Mouse (Mus musculus): Measurements from ENCODE around the gene Npsr1.

Gene Npsr1

DNA sequence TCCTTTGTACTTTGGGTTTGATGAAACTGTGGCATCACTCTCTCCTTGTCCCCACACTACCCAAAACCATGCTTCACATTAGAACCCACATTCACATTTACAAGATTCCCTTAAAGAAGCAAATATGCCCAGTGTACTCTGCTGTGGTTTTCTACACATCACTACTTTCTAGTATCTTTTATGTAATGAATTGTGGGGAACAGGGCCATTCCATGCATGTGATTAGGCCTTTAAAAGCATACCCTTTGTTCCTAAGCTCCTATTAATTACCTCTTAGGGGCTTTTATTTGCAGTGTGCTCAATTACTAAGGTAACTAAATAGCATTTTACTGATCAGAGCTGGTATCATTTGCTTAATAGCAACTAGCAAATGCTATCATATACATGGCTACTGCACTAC, 149.8 kb downstream of the Npsr1 start:
- DNase-seq (ENCODE audit: low read depth), result no peak

DNA sequence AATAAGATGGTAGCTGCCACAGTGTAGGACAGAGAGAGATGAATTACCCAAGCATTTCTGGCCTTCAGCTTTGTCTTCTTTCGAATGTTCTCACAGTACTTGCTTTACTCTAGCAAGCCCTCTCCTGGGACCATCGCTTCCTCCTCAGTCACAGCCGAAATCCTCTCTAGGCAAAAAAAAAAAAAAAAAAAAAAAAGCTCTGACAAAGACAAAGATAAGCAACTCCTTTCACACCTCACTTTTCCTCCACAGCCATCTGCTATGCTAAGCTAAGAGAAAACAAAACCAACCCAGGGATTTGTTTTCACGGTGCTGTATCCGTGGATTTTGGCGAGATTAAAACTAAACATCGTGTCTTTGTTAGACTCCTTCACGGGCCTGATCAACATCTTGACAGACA, 156.4 kb downstream of the Npsr1 start:
- no peak for DNase-seq (ENCODE audit: low read depth)

DNA sequence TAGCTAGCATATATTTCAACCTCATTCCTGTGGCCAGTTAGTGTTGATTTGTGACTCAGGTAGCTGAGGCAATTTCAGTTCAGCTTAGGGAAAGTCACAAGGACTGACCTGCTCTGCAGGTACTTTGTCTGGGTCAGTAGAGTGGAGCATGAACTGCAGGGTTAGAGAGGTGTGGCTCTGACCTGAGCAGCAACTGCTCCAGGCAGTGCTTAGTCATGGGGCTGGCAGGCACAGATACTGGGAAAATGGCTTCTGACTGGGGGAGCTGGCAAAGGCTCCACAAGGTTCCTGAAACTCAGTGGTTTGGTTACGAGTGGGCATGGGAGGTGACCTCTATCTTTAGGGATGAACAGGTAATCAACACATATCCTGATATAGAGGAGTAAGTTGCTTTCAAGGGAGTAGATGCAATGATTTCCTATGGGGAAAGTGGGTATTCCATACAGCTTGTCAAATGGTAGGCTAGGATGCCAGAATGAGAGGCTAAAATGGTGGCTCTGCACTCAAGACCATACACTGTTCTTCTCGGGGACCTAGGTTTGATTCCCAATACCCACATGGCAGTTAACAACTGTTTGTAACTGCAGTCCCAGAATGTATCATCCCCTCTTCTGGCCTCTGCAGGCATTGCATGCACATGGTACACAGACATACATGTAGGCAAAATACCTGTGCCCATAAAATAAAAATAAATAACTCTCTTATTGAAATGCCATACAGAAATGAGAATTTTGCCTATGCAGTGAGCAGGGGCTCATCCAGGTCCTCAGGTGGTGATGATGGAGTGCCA, 182.9 kb downstream of the Npsr1 start:
- DNase-seq (ENCODE audit: low read depth), result no peak

DNA sequence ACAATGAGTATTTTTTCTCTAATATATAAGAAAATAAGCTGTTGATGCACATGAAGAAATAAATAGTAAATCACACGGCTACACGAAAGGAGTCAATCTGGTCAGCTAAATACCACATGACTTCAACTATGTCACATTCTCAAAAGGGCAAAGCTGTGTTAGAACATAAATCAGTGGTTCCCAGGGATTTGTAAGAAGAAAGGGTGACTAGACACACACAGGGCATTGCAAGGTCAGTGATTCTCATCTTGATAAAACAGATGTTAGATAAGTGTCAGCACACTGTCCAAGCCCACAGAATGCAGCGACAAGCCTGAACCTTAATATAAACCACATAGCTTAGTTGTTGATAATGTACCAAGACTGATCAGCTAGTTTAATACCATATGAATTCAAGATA, 184.8 kb downstream of the Npsr1 start:
- no peak for DNase-seq (ENCODE audit: low read depth)

DNA sequence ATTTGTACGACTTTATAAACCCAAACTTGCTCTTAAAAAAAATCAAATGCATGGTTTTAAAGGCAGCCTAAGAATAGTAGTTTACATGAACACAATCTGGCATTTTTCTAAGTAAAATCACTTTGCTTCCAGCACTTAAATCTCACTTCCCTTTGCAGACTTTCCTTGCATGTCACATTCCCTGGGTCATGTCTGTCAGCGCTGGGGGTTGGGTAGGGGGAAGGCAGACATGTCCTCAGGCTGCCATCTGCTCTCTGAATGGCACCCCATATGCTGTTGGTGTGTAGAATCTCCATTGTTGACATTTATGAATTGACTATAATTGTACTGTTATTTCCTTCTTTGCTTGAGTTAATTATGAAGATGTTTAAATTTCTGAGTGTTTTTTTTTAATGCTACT, 185.3 kb downstream of the Npsr1 start:
- DNase-seq (ENCODE audit: low read depth), result no peak

DNA sequence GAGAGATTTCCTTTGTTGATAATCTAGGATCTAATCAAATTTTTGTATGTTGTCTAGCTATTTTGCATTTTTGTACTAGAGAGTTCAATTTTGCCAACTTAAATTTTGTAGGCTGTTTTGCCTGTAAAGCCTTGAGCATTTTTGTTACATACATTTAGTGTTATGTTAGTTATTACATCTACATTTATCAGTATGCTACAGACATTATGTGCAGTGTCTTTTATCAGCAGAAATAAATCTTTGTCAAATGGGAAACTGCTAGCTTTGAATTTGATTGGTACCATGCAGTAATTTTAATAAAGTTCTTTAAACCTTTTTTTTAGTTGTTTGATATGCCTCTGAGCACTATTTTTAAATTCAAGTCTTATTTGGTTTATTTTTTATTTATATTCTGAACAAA, 185.7 kb downstream of the Npsr1 start:
- no peak for DNase-seq (ENCODE audit: low read depth)

DNA sequence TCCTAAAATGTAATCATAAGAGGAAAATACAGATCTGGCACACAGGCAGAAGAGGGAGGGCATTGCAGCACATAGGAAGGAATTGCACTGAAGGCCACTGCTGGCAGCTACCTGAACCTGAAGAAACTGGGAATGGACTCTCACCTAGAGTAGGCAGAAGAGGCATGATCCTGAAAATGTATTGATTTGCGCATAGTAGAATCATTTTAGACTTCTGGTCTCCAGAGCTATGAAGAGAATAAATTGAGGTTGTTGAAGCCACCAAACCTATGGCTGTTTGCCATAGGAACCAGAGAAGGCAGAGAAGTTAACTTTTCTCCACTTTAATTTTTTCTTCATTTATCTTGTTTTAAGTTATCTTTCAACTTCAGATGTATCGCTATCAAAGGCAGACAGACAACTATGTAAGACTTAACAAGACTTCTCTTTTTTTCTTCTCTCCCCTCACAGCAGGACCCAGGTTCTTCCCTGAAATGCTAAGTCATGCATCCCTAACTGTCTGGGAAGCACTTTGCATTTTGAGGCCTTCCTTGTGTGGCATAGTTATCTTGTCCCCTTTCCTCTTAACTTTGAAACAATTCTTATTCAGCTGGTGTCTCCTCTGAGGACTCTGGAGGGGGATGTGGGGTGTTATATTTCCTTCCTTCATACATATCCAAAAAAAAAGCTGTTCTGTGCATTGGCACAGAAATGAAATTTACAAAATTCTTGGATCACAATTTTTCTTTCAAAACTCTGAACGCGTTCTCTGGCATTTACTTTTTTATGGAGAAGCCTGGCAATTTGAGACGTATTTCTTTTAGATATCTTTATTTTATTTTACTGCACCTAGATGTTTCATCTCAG, 186.7 kb downstream of the Npsr1 start:
- DNase-seq (ENCODE audit: low read depth), result no peak

DNA sequence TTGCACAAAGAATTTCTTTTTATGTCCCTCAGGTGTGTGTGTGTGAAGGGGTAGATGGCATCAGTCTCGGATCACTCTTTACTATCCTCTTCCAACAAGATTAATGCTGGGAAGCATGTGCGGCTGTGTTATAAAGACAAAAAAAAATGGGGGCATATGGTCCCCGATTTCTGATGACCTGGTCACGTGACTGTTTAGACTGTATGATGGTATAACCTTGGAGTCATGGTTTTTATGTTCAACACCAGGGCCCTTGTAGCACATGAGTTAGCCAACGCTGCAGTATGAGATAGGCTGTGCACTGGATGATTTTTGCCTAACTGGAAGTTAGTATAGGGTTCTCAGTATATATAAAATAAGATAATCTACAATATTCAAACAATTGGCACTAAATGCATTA, 187.6 kb downstream of the Npsr1 start:
- no peak for DNase-seq (ENCODE audit: low read depth)

DNA sequence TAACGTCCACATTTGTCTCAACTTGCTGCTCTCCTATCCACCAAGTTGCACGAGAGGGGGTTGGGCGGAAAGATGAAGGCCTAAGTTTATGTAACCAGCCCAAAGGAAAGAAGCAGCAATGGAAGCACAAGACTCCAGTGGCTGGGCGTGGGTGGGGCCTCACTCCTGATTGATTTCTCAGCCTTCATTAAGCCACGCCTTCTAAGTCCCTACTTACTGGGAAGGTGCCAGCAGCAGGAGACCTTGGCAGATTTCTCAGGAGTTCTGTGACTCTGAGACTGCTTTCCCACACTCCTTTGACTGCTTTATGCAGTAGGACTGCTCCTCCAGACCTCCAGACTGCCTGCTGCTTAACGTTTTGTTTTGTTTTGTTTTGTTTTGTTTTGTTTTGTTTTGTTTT, 193.6 kb downstream of the Npsr1 start:
- no peak for DNase-seq (ENCODE audit: low read depth)

DNA sequence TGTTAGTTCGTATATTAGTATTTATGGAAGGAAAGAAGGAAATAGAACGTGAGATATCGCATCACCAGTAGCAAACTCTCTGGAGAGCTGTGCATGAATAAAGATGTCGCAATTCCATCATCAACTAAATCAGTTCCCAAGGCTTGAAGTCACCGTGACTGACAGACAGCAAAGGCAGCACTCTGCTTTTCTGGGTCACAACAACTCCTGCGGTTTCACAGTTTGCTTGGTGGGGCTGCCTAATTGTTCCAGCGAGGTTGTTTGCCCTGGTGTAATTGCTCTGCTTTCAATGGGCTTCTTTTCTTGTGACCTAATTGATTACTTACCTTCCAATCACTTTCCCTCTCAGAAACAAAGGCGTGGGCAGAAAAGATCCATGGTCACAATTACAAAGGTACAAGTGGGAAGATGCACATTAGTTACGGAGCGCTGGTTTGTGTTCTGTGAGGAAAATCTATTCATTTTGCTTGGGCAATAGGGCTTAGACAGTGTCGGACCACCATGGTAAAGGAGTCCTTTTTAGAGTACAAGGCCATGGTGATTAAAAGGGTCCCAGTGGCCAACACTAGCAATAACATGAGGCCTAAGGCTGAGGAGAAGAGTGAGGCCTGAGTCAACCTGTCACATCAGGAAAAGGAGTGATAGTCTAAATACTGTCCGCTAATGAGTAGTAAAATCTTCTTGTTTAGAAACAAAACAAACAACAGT, 195.6 kb downstream of the Npsr1 start:
- DNase-seq (ENCODE audit: low read depth), result no peak

DNA sequence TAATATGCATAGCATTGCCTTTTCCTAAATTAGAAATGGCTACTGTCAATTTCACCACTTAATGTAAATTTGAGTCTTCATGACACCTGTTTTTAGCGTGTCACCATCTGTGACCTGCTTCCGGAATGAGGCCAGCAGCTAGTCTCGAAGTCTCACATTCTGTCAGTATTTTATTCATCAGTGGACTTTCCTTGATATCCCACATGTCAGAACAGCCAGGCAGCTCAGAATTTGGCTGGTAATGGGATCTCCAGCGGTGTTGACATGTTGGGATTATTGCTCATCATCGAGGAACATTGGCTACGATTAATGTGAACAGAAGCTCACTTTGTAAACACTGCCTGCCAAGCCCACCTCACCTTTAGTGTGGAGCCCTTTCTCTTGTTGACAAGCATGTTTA, 205.1 kb downstream of the Npsr1 start:
- no peak for DNase-seq (ENCODE audit: low read depth)

DNA sequence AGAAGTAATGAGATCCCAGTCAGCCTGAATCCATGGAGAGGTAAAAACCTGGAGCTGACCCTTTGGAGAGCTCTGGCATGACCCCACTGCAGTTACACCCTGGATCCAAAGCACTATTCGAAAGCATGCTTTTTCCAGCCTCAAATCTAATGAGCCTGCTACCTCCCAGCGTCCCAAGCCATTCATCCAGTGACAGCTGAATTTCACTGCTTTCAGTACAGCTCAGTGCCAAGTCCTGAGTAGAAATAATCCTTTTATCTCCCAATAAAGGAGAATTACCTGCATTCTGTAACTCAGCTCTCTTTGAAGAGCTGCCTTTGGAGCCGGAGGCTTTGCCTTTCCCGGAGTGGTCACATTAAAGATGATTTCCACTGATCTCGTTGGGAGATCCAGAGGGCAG, 209.2 kb downstream of the Npsr1 start:
- no peak for DNase-seq (ENCODE audit: low read depth)

DNA sequence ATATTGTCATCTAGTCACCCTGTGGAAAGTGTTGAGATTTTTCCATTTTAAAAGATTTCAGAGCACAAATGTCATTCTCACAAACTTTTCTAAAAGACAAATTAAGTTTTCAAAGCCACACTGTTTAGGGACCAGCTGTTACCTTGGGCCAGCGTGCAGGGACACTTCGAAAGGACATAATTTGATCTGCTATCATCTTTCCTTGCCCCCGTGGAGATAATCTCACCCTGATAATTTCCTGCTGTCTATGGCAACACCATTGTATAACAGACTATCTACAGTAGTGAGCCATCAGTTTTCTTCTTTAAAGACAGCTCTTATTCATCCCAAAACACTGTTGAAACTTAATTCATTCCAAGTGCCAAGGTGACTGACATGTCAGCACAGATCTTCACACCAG, 209.6 kb downstream of the Npsr1 start:
- no peak for DNase-seq (ENCODE audit: low read depth)

DNA sequence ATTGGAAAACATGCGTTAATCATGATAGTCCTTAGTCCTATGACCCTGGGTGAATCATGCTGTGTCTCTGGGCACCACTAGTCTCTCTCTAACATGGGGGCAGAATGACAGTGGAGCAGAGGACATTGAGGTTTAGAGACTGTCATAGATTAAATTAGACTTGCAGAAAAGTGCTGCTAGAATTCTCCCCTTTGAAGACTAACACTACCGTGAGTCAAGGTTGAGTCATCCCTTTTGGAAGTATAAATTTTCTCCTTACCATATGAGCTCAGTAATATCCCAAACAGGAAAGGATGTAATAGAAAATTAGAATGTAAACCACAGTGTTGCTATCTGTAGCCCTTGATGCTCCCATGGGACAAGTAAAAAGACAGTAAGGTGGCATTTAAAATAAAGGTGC, 218.0 kb downstream of the Npsr1 start:
- DNase-seq (ENCODE audit: low read depth), result no peak

DNA sequence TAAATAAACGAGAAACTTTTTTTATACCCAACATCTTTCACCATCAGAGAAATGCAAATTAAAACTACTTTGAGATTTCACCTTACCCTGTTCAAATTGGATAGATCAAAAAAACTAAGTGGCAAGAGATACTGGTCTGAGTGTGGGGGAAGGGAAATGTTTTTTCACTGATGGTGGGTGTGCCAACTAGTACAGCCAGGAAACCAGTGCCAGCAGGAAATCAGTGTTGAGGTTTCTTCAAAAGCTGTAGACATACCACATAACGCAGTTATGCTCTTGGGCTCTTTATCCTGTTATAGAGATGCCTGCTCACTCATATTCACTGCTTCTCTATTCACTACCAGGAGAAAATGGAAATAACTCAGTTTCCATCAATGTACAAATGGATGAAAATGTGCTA, 233.9 kb downstream of the Npsr1 start:
- DNase-seq (ENCODE audit: low read depth), result no peak

DNA sequence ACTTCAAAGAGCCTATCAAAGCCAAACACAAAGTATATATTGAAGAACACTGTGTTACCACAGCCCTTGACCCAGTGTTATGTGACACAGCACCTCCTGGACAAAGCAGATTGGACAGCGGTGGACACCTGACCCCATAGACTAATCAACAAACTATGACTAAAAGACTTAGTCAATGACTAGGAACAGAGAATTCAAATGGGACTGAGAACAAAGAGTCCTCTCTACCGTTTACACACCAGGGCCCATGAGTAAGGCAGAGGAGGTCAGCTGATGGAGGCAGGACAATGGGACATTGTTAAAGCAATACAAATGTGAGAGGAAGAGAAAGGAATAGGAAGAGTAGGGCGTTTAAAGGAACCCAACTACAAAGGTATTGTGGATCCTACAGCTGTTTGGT, 243.5 kb downstream of the Npsr1 start:
- DNase-seq (ENCODE audit: low read depth), result no peak

DNA sequence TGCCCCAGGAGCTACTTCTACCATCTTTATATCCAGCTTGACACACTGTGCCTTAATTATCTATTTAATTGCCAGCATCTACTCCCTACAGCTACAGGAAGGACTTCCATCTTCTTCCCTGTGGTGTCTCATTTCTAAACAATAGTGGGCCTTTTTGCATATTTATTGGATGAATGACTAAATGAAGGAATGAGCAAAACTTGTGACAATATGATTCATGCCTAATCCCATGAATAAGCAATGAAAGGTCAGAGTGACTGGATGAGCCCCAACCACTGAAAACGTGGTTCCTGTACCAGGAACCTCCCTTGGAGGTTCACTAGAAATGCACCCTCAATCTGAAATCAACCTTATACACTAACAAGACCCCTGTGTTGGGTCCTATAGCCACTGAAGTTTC, 249.2 kb downstream of the Npsr1 start:
- DNase-seq (ENCODE audit: low read depth), result no peak

DNA sequence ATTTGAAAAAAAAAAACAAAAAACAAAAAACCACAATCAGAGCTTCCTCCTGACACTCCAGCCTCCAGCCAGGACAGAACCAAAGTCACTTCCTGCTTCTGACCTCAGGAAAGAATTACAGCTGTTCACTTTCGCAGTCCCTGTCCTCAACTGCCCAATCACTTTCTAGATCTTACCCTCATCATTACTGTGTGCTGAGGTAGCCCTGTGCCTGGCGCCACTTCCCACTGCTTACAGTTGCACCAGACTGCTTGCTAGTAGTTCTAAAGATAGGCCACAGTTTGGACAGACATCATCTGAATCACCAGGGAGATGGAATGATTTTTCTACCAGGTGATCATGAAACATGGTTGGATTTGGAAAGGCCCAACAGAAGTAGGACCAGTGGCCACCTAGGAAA, 251.7 kb downstream of the Npsr1 start:
- no peak for DNase-seq (ENCODE audit: low read depth)

DNA sequence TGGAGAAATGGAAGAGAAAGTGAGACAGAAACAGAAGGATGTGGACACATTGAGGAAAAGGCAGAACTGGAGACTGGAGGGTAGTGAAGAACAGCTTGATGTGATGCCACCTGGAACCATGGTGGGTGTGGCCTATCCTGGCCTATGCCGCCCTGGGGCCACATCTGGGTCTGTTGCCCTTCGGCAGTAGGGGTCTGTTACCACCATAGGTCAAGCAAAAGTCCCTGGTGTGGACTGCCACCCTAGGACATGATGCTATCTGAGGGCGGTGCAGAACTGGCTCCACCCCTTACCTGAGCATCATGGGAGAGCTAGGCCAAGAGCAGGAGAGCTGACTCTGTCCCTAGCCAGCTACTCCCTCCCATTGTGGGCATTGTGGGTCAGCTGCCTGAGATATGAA, 253.6 kb downstream of the Npsr1 start:
- no peak for DNase-seq (ENCODE audit: low read depth)
